Mouse (Mus musculus): ENCODE data around the gene Cln5.

Gene Cln5

GRCm38 (mm10) chr14:103112606-103113363, 42.8 kb downstream of the Cln5 start:
- no peak for DNase-seq (ENCODE audit: low spot score)

- peak; percentile 23 for DNase-seq (ENCODE audit: low spot score)
Observed at GRCm38 (mm10) chr14:103114994-103115670, 45.1 kb downstream of the Cln5 start.

GRCm38 (mm10) chr14:103125756-103126155, 55.7 kb downstream of the Cln5 start:
- no peak for DNase-seq (ENCODE audit: low spot score)

Measured in c-Kit-positive CD71-positive TER-119-positive erythroid progenitor cells, embryonic 14.5 days (primary cell).